Mouse (Mus musculus) large intestine, adult 2 months (tissue): ENCODE data around the gene Smc2. TPM values are rescaled to one million over a fixed set of nuclear protein-coding genes. Genes with fewer than 3 reads are reported as not detected.
"Not testable (repeated sequence)": the region's sequence is repeated elsewhere in the genome, so short reads cannot be mapped to it uniquely, and the experiment has no call there.

Source experiments
- DNase-seq: peaks from one replicate; pipeline ENCODE4 v3.0.0-alpha.2; 2012; ENCODE audit warnings: low read depth, low spot score
- WGBS: fragments of 180-500 bp; shearing (Covaris S2); methylation state at CpG from one replicate; pipeline ENCODE4 v1.1.7; 2018; 5-methylcytosine and 5-hydroxymethylcytosine counted together
- polyA plus RNA-seq: library from polyadenylated mRNA; depleted of rRNA; stranded (reverse); fragments of >200 nt; gene quantifications from 2 replicates; pipeline ENCODE4 v1.2.3, GENCODE M21; 2012; rRNA removed

Gene Smc2
- polyA plus RNA-seq: 2.8 and 4.2 TPM in 2 replicates

DNA sequence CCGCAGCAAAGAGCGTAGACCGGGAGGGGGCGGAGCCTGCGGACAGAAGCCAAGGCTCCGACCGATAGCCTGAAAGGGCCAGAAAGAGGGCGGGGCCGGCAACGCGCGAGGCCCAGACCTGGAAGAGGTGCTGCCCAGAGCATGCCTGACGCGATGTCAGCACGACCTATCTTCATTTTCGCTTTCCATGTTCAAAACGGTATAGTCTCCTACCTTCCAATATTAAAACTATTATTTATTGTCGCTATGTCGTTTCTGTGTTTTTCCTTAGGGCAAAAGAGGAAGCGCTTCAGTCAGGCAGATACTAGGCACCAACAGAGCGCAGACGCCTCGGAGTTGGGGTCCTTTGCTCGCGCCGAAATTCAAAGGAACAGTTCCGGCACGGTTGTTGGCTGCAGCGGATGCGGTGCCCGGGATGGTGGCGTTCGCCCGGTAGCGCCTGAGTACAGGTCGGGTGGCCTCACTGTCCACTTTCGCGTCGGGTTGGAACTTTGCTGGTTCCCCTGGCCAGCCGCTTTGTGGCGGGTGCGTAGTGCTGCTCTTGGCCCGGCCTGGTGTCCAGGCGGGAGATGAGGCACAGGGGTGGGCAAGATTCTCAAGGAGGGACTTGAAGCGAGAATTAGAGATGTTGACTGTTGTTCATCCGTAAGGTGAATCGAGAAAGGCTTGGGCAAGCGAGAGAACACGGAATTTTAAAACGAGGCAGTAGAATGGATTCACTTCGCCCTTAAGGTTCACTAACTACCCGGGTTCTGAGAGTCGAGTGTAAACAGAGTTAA, at the start of gene Smc2:
Gene Smc2 (plus strand): TSS at position 358 of the 779 bp plus-strand sequence.
- under 1% methylated on average over 53 of the region's 53 CpGs for WGBS
- peak; percentile 68 for DNase-seq

DNA sequence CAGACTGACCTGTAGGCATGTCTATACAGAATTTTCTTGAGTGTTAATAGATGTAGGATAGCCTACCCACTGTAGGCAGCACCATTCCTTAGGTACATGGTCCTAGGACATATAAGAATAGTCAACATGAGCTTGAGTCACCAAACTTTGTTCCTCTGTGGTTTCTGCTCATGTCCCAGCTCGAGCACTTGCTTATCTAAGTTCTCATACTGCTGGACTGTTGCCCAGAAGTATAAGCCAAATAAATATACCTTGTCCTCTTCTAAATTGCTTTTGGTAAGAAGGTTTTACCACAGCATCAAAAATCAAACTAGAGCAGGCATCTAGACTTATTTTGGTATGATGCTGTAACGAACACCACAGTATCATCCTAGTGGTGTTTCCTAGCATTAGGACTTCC, 27.5 kb upstream of the Smc2 start:
- WGBS: 59% methylated on average over 2 of the region's 2 CpGs
- no peak for DNase-seq

DNA sequence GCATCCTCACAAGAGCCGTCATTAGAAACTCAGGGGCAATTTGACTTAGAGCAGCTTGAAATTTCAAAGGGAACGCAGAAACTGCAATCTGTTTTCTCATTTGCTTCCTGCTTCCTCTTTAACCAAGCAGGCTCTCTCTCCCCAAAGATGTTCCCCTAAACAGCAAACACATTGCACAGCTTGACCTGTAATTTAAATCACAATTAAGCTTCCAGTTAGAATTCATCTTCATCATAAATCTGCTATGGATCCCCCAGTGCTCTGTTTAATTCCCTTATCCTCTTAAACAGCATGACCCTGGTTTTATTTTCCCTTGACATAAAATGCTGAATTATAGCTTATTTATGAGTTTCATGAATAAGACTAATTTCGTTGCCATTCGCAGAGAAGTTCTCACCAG, 15.4 kb upstream of the Smc2 start:
- WGBS: 60% methylated on average over 4 of the region's 4 CpGs
- DNase-seq: no peak

DNA sequence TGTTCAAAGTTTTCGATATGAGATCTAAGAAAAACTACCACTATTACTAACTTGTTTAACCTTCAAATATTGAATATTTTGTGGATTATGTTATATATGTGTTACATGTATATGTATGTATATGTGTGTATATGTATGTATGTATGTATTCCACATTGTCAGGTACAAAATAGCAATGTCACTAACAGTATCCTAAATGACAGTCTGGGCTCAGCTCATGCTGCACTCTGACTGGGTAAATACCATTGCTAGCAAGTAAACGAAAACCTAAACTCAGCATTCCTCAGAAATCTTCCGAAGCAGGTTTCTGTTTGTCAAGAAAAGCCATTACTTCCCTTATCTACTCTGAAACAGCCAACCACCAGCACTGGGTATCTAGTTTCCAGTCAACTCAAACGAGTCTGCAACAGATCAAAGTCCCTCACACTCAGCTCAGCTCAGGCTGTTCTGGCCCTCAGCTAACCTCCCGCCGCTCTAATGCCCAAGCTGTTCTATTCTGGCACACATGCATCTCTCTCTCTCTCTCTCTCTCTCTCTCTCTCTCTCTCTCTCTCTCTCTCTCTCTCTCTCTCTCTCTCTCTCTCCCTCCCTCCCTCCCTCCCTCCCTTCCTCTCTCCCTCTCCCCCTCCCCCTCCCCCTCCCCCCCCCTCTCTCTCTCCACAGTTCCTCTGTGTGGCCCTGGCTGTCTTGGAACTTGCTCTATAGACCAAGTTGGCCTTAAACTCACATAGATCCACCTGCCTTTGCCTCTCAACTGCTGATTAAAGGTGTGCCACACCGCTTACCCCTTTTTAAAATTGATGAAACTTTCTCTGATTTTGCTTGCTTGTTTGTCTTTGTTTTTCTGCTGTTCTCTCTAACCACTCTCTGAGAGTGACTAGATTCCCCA, 9.5 kb upstream of the Smc2 start:
- 13% methylated on average over 7 of the region's 7 CpGs for WGBS
- peak; percentile 32 for DNase-seq

DNA sequence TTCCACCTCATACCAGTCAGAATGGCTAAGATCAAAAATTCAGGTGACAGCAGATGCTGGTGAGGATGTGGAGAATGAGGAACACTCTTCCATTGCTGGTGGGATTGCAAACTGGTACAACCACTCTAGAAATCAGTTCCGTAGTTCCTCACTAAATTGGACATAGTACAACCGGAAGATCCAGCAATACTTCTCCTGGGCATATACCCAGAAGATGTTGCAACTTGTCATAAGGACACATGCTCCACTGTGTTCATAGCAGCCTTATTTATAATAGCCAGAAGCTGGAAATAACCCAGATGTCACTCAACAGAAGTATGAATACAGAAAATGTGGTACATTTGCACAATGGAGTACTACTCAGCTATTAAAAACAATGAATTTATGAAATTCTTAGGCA, 3.5 kb upstream of the Smc2 start:
- WGBS: 94% methylated on average over 2 of the region's 2 CpGs
- DNase-seq: not testable (repeated sequence)

DNA sequence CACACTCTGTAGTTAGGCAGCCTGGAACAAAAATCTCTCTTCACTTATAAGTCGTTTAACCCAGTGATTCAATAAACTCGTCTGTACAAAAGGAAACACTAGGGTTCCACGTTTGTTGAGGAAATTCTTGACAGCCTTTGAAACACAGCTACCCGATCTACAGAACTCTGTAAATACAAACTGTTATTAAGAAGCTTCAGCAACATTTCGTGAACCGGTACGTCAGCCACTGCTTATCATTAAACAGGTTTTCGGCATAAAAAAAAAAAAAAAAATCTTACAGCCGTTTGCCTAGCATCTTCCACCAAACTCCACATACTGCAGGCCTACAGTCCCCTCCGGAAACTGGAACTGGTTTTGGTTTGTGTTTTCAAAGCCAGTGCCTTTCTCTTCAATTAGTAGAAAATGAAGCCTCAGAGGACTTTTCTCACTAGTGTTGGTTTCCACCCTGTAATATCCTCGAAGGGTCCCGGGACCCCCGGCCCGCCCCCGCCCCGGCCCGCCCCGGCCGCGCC, 615 bp upstream of the Smc2 start:
- DNase-seq: no peak
- WGBS: 2% methylated on average over 20 of the region's 20 CpGs

DNA sequence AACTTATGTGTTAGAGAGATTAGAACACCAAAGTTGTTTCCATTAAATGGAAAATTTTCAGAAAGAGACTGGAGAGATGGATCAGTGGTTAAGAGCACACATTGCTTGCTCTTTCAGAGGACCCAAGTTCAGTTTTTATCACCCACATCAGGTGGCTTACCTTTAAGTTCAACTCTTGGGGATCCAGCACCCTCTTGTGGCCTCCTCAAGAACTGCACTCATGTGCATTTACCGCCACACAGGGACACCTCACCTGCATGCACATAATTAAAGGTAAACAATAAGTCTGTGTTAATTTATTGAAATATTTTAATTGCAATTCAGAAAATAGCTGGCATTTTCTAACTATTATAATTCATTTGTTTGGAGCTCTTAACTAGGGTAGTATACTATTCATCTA, 20.7 kb downstream of the Smc2 start:
- DNase-seq: no peak
- 96% methylated on average over 1 of the region's 1 CpGs for WGBS

DNA sequence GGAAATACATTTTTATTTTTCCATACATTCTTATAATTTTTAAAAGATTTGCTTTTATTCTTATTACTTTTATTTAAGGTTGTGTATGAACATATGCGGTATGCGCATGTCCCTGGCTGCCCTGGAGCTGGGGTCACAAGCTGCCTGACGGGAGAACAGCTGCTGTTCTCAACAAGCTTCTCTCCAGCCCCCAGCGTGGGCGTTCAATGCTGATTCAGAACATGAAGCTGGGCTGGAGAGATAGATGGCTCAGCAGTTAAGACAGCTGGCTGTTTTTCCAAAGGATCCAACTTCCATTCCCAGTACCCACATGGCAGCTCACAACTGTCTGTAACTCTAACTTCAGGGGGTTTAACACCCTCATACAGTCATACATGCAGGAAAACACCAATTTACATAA, 22.3 kb downstream of the Smc2 start:
- WGBS: 92% methylated on average over 5 of the region's 5 CpGs
- DNase-seq: no peak

DNA sequence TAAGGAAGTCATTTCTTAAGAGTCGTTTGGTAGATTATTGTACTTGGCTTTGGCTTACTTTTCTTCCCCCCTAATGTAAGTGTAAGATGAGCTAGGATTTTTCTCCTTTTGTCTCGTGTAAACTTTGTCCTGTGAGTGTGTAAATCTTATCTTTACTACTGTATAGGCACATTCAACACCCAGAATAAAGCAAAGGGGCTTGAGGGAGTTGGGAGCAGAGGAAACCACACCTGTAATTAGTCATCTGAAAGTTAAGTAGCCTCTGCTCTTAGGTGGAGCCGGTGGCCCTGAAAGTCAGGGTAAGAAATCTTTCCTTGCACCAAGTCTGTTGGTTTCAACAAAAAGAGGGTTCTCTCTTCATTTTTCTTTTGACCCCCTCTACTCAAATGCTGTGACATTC, 34.4 kb downstream of the Smc2 start:
- DNase-seq: no peak
- 39% methylated on average over 3 of the region's 3 CpGs for WGBS

DNA sequence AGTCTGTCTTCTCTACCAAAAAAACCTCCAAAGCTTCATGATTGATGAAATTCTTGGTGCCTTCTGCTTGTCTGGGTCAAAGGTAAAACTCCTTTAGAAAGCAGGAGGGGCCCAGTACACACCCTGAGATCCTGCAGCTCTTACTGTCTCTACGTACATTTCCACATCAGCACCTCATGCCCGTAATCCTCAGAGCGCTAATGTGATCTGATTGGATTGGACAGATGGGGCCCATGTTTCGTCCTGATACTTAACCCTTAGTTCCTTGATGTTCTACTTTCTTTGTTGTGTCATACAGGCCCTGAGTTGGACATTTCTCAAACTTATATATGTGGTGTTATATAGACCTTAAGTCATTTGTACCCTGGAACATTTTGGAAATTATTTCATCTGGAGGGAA, 48.4 kb downstream of the Smc2 start:
- DNase-seq: no peak
- 94% methylated on average over 4 of the region's 4 CpGs for WGBS

DNA sequence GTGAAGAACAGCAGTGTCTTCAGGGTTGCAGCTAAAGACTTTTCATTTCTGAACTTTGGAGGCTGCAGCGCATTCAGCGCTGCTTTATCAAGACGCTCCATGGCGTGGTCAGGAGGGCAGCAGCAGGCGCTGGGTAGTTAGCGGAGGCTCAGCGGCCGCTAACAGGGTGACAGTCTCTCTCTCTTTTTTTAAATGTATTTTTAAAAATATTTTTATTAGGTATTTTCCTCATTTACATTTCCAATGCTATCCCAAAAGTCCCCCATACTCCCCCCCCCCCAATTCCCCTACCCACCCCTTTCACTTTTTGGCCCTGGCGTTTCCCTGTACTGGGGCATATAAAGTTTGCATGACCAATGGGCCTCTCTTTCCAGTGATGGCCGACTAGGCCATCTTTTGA, 58.1 kb downstream of the Smc2 start, which contains the start of gene Vma21-ps:
Gene Vma21-ps (minus strand): TSS at position 101 of the 400 bp plus-strand sequence.
- not testable (repeated sequence) for DNase-seq
- WGBS: 96% methylated on average over 10 of the region's 10 CpGs

DNA sequence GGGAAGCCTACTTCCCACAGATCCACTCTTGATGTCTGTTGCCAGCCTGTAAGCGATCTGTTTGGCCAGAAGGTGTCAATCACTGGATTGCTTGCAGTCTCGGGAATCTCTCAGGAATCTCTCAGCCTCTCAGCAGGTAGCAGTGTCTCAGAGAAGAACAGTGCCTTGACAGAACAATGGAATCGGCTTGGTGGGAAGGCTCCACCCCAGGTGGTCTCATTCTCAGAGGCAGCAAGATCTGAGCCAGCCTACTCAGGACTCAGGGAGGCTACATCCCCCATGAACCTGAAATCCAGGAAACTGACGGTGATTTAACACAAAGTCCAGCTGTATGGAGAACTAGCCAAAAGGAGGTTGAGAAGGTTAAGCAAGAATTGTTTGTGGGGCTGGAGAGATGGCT, 78.5 kb downstream of the Smc2 start:
- no peak for DNase-seq

DNA sequence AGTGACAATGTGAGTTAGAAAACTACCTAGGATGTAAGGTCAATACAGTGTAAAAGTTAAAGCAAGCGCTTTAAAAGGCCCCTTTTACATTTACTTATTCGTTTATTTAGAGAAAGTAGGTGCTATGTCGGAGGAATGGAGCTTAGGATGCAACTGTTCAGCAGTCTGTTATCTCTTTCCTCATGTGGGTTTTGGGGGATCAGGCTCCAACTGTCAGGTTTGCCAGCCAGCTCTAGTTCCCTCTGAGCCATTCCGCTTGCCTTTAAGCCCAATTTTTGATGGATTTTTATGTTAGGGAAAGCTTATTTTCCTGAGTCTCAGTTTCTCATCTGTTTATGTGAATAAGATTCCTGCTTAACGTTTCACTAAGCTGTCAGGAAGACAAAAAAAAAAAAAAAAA, 80.3 kb downstream of the Smc2 start:
- DNase-seq: no peak
- 77% methylated on average over 5 of the region's 5 CpGs for WGBS

More for the DNA sequence above, 78.5 kb downstream of the Smc2 start:
- WGBS: 19% methylated on average over 4 of the region's 4 CpGs

DNA sequence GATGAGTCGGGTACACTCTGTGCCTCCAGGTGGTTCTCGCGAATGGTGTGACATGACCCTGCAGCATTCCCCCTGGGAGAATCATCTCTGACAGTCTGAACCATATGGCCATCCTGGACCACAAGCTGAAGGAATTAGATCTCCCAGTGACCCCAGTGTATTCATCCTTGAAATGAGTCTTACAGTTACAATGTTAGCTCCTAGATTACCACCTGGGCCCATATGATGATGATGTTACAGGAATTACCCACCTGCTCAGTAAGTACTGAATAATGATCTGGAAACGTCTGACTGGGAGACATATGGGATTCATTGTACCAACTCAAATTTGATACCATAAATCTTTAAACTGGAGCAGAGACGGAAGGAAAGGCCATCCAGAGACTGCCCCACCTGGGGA, 87.4 kb downstream of the Smc2 start:
- WGBS: 79% methylated on average over 5 of the region's 5 CpGs

DNA sequence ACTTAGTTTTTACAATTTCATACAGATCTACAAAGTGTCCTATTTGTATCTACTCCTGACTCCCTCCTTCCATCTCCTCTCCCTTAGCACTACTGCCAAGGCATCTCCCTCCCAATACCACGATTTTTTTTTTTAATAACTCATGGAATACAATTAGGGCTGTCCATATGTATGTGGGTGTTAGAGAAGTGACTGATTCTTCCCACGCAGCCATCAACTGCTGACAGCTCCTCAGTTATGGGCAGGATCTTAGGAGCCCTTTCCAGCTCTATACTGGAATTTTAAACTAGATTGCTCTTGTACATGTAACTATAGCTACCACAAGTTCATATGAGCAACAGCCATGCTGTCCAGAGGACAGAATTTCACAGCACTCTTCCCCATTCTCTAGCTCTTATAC, 91.6 kb downstream of the Smc2 start:
- WGBS: 65% methylated on average over 2 of the region's 2 CpGs

More for the DNA sequence above, 87.4 kb downstream of the Smc2 start:
- no peak for DNase-seq

More for the DNA sequence above, 91.6 kb downstream of the Smc2 start:
- no peak for DNase-seq

Other genes with a start within 250 kb of the Smc2 start
- 0.97 TPM in 1 of 2 replicates, not detected in the other for gene Vma21-ps, start 58.0 kb downstream of the Smc2 start, polyA plus RNA-seq
- not detected in 2 replicates for gene Toporsl, start 157.0 kb downstream of the Smc2 start, polyA plus RNA-seq